ENCODE assay signal across 7 mouse cellular contexts in the genomic region with DNA sequence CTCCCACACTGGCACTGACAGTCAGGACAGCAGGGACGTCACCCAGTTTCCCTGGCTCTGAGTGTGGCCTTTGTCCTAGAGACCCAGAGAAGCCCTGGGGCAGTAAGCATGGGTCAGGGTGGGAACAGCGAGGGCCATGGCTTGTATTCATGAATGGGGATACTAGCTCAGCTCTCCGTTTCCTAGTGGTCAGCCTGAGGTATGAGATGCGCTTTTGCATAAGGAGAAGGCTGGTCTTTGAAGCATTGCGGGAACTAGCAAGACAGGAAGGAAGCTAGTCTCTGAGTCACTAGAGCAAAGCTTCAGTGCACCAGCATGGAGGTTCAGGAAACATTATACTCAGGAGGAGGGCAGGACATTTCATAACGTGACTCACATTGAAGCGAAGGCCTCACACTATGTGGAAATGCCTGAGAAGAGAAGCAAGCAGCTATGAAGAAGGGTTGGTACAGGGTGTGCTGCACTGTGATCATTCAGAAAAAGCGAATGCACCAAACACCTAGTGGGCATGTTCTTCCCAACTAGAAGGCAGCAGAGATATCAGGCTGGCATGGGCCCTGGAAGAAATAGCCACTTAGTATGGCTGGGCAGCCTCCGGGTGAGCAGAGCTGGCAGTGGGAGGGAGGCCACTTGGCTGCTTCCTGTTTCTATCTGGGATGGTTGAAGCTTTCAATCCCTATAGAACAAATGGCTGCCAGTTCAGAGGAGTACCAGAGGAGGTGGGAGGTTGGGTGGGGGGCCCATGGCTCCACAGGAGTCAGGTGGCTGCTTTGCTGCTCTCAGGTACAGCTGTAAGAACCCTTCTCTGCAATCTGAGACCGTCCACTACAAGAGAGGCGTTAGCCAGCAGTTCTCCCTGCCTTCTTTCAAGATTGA. TPM values are rescaled to one million over a fixed set of nuclear protein-coding genes. Genes with fewer than 3 reads are reported as not detected.
DNase-seq lines count a peak whose midpoint lies in the region; ATAC-seq lines count a peak whose summit lies in the region.

No protein-coding gene starts in this region.

- H3K36me3 ChIP-seq in neural tube, embryonic 11.5 days (ENCODE audit: control insufficient read depth, insufficient read depth, low read length), result peaks cover 6% of the 10 kb centered on the region
- H3K36me3 ChIP-seq in midbrain, embryonic 13.5 days, result peaks cover 71% of the 10 kb centered on the region

- no peak for ATAC-seq in neural tube, embryonic 11.5 days (ENCODE audit: insufficient read depth, low FRiP score, low TSS enrichment)
- peak; percentile 7; the same call in 1 of the 2 replicates for ATAC-seq in midbrain, embryonic 13.5 days

- no peak for DNase-seq in neural tube, embryonic 11.5 days (ENCODE audit: low spot score)
- DNase-seq in neural tube, embryonic 10.5 days (ENCODE audit: extremely low spot score, low spot score), result no peak
- DNase-seq in embryo, embryonic 9.5 days (ENCODE audit: extremely low spot score), result peak; percentile 19
- peak; percentile 44 for DNase-seq in induced T-regulatory cell, adult 2 months (ENCODE audit: low read depth)
- DNase-seq in cerebellum, postnatal 14 days, result no peak
- DNase-seq in urinary bladder, postnatal 36 days (ENCODE audit: low spot score in 2 of 2), result no peak

- H3K9me3 ChIP-seq in neural tube, embryonic 11.5 days (ENCODE audit: control insufficient read depth, low read length), result no peaks in the 10 kb centered on the region
- no peaks in the 10 kb centered on the region for H3K9me3 ChIP-seq in midbrain, embryonic 13.5 days

- no peak overlapping the region for H3K9ac ChIP-seq in neural tube, embryonic 11.5 days (ENCODE audit: low read length)
- H3K9ac ChIP-seq in midbrain, embryonic 13.5 days (replicated peaks), result no peak overlapping the region

- H3K4me3 ChIP-seq in neural tube, embryonic 11.5 days (ENCODE audit: low read depth, low read length), result no peak overlapping the region
- no peak overlapping the region for H3K4me3 ChIP-seq in midbrain, embryonic 13.5 days (replicated peaks)

- no peaks in the 10 kb centered on the region for H3K4me1 ChIP-seq in neural tube, embryonic 11.5 days (ENCODE audit: control insufficient read depth, insufficient read depth, low read length)
- H3K4me1 ChIP-seq in midbrain, embryonic 13.5 days (replicated peaks), result no peaks in the 10 kb centered on the region

- no peaks in the 10 kb centered on the region for H3K27me3 ChIP-seq in neural tube, embryonic 11.5 days (ENCODE audit: control insufficient read depth, insufficient read depth, low read length)
- H3K27me3 ChIP-seq in midbrain, embryonic 13.5 days, result no peaks in the 10 kb centered on the region

- 79% methylated on average over 11 of the region's 11 CpGs for WGBS in neural tube, embryonic 11.5 days
- 80% methylated on average over 11 of the region's 11 CpGs for WGBS in midbrain, embryonic 13.5 days

- H3K27ac ChIP-seq in neural tube, embryonic 11.5 days (ENCODE audit: low read depth, low read length), result 0 out of 2 replicates have a peak overlapping the region, but pooled peaks have one; percentile 10
- peak overlapping the region; percentile 35; the same call in 1 of the 2 replicates for H3K27ac ChIP-seq in midbrain, embryonic 13.5 days

- no peak overlapping the region for H3K4me2 ChIP-seq in neural tube, embryonic 11.5 days (ENCODE audit: low read depth)
- no peak overlapping the region for H3K4me2 ChIP-seq in midbrain, embryonic 13.5 days (replicated peaks)

RNA-seq across cellular contexts. Expression of gene Nudt16l1, which starts 25.4 kb away (rescaled TPM):
- polyA plus RNA-seq in neural tube, embryonic 11.5 days (2014; fragmentation: Nextera tagmentation; extraction: Ambion mirVana), result 140 and 141 TPM in 2 replicates
- polyA plus RNA-seq in midbrain, embryonic 13.5 days (2015; fragmentation: Nextera tagmentation; extraction: Ambion mirVana), result 130 and 131 TPM in 2 replicates

RNA-seq across cellular contexts. Expression of gene Mgrn1, which starts 27.1 kb away (rescaled TPM):
- 81.6 and 85.5 TPM in 2 replicates for polyA plus RNA-seq in neural tube, embryonic 11.5 days (2014; fragmentation: Nextera tagmentation; extraction: Ambion mirVana)
- 100 and 101 TPM in 2 replicates for polyA plus RNA-seq in midbrain, embryonic 13.5 days (2015; fragmentation: Nextera tagmentation; extraction: Ambion mirVana)

RNA-seq across cellular contexts. Expression of gene Ubald1, which starts 33.0 kb away (rescaled TPM):
- polyA plus RNA-seq in neural tube, embryonic 11.5 days (2014; fragmentation: Nextera tagmentation; extraction: Ambion mirVana), result 35.3 and 38.4 TPM in 2 replicates
- polyA plus RNA-seq in midbrain, embryonic 13.5 days (2015; fragmentation: Nextera tagmentation; extraction: Ambion mirVana), result 45.8 and 46.2 TPM in 2 replicates

RNA-seq across cellular contexts. Expression of gene Anks3, which starts 50.9 kb away (rescaled TPM):
- polyA plus RNA-seq in neural tube, embryonic 11.5 days (2014; fragmentation: Nextera tagmentation; extraction: Ambion mirVana), result 42.4 and 44.9 TPM in 2 replicates
- 79.1 and 85.4 TPM in 2 replicates for polyA plus RNA-seq in midbrain, embryonic 13.5 days (2015; fragmentation: Nextera tagmentation; extraction: Ambion mirVana)

Comparison
In these comparisons a context has a peak if more than half of its experiments do, and no peak if none do; other contexts are left out.
1. DNase-seq: peak in embryo, embryonic 9.5 days (single experiment) and induced T-regulatory cell, adult 2 months (single experiment); none in neural tube, embryonic 11.5 days (single experiment), neural tube, embryonic 10.5 days (single experiment), cerebellum, postnatal 14 days (0 of 2) and urinary bladder, postnatal 36 days (0 of 2).